Mouse (Mus musculus): ENCODE measurements around the gene Naa38. TPM values are rescaled to one million over a fixed set of nuclear protein-coding genes. Genes with fewer than 3 reads are reported as not detected.

The Naa38 gene
- polyA plus RNA-seq (2012; rRNA removed; ENCODE audit: low replicate concordance) = 180 and 191 TPM in 2 replicates

DNA sequence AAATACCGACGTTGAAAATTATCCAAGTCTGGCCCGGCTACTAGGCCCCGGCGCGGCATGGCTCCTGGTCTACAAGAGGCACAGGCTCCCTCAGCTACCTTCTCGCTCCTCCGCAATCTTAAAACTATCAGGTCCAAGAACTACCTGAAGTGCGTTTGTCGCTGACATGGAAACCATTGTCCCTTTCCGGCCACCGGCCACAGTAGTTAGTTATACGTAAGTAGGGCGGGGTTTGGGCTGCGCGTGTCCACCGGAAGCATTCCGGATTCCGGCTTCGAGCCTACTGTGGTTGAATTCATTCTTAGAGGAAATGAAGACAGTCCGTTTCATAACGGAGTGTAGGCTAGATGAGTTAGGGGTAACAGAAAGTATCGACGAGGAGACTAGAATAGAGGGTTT is at the start of gene Naa38, which contains the start of gene Cyb5d1:
TSS of gene Naa38 (plus strand) at position 253 of the 399 bp plus-strand sequence.
TSS of gene Cyb5d1 (minus strand) at position 397 of the 399 bp plus-strand sequence.

DNA sequence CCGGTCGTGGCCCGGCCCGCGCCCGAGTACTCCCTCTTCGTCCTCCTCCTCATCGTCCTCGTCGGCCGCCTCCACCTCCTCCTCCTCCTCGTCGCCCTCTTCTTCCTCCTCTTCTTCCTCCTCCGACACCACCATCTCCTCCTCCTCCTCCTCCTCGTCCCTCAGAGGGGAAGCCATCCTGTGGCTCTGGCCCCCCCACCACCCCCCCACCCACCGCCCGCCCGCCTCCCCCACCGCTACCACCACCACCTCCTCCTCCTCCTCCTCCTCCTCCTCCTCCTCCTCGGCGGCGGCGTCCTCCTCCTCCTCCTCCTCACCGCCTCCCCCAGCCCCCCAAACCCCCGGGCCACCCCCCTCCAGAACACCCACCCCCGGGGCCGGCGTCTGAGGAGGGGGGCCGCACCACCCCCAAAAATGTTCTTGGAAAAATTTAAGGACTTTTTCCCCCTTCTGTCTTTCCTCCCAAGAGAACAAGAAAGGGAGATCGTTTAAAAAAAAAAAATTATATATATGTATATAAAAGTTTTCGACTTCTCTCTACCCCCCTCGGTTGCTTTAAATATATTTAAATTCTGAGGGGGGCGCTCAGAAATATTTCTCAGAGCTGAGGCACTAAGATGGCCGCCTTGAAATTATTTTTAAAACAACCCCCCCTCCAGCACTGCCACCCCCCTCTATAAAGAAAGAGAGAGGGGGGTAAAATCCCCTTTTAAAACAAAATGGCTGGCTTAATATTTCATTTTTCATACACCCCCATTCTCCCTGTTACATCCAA is 25.9 kb upstream of the Naa38 start, which contains the start of gene Chd3:
TSS of gene Chd3 (minus strand) at position 192 of the 775 bp plus-strand sequence.

DNA sequence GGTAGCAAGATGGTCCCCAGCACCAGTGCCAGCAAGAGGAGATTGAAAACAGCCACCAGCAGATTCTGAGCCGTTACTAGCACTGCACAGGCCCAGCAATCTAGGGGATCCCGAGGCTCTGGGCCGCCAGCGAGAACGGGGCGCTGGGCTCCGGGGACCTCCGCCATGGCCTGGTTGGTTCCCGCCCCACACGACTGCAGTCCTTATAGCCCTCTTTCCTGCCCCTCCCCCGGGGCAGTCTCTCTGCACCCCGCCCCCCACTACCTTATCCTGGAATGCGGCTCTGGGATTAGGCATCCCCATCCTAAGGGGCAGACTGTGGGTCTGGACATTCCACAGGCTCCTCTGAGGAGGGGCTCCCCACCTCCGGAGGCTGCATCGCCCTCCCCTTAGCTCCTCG is 2.8 kb downstream of the Naa38 start, which contains the start of gene Tmem88:
TSS of gene Tmem88 (minus strand) at position 176 of the 400 bp plus-strand sequence.

DNA sequence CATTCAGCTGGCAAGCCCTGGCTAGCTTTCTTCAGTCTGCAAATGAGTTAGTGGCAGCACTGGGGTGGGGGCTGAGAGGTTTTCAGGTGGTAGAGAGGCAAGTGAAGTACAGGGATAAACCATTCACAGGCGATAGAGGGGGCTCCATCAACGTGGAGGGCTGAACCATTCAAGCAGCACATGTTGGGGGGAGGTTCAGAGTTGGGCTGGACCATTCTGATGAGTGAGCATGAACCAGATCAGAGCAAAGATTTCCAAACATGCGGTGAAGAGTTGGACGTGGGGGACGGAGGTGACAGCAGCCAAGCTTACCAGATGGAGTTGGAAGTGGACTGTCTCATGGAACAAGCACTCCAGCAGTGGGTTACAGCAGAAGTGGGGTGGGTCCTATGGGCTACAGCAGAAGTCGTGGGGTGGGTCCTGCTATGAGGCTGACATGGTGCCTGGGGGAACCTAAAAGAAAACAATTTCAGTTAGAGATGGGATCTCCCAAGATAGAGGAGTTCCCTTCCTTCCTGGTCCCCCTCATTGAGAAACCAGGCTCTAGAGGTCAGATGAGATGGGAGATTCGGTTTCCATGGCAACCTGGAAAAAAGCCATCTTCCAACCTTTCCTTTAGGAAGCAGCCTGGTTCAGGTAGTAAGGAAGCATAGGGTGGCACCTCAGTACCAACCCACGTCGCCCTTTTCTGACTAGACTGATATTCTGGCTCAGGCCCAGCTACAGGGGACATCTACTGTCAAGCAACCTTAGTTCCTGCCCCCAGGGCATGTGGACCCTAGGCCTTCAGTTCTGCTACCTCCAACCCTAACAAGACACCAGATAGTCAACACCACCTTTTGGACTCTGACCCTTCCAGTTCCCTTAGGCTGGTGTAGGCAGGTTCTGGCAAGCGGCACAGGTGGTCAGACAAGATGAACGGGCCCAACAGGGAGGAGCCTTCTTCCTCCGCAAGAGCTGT is 18.2 kb downstream of the Naa38 start, which contains the start of gene Kdm6b:
TSS of gene Kdm6b (minus strand) at position 455 of the 961 bp plus-strand sequence.

Other genes with a start within 250 kb of the Naa38 start
- gene Alox12b, start 238.5 kb upstream of the Naa38 start, polyA plus RNA-seq (2012; rRNA removed; ENCODE audit: low replicate concordance) = 0.06 TPM in 1 of 2 replicates, not detected in the other
- not detected in 2 replicates for gene Alox8, start 197.6 kb upstream of the Naa38 start, polyA plus RNA-seq (2012; rRNA removed; ENCODE audit: low replicate concordance)
- gene Gucy2e, start 158.5 kb upstream of the Naa38 start, polyA plus RNA-seq (2012; rRNA removed; ENCODE audit: low replicate concordance) = 0.01 TPM in 1 of 2 replicates, not detected in the other
- 5.7 and 11.8 TPM in 2 replicates for gene Cntrob, start 71.7 kb upstream of the Naa38 start, polyA plus RNA-seq (2012; rRNA removed; ENCODE audit: low replicate concordance)
- gene Trappc1, start 71.5 kb upstream of the Naa38 start, polyA plus RNA-seq (2012; rRNA removed; ENCODE audit: low replicate concordance) = 72.6 and 77.1 TPM in 2 replicates
- 0.92 and 2.9 TPM in 2 replicates for gene Kcnab3, start 69.2 kb upstream of the Naa38 start, polyA plus RNA-seq (2012; rRNA removed; ENCODE audit: low replicate concordance)
- gene Rnf227, start 55.0 kb upstream of the Naa38 start, polyA plus RNA-seq (2012; rRNA removed; ENCODE audit: low replicate concordance) = 0.73 and 2.0 TPM in 2 replicates
- 45.5 and 209 TPM in 2 replicates for gene Chd3, start 26.1 kb upstream of the Naa38 start, polyA plus RNA-seq (2012; rRNA removed; ENCODE audit: low replicate concordance)
- 30.0 and 32.3 TPM in 2 replicates for gene Cyb5d1, start 144 bp downstream of the Naa38 start, polyA plus RNA-seq (2012; rRNA removed; ENCODE audit: low replicate concordance)
- 50.9 and 97.6 TPM in 2 replicates for gene Tmem88, start 2.7 kb downstream of the Naa38 start, polyA plus RNA-seq (2012; rRNA removed; ENCODE audit: low replicate concordance)
- 8.0 and 17.4 TPM in 2 replicates for gene Kdm6b, start 18.2 kb downstream of the Naa38 start, polyA plus RNA-seq (2012; rRNA removed; ENCODE audit: low replicate concordance)
- 0.29 and 1.4 TPM in 2 replicates for gene Dnah2, start 153.6 kb downstream of the Naa38 start, polyA plus RNA-seq (2012; rRNA removed; ENCODE audit: low replicate concordance)
- 0.49 and 29.6 TPM in 2 replicates for gene Efnb3, start 164.7 kb downstream of the Naa38 start, polyA plus RNA-seq (2012; rRNA removed; ENCODE audit: low replicate concordance)
- 15.8 and 19.8 TPM in 2 replicates for gene Wrap53, start 184.8 kb downstream of the Naa38 start, polyA plus RNA-seq (2012; rRNA removed; ENCODE audit: low replicate concordance)
- 68.6 and 188 TPM in 2 replicates for gene Trp53, start 184.9 kb downstream of the Naa38 start, polyA plus RNA-seq (2012; rRNA removed; ENCODE audit: low replicate concordance)
- 28.5 and 39.7 TPM in 2 replicates for gene Atp1b2, start 210.5 kb downstream of the Naa38 start, polyA plus RNA-seq (2012; rRNA removed; ENCODE audit: low replicate concordance)
- gene Shbg, start 222.4 kb downstream of the Naa38 start, polyA plus RNA-seq (2012; rRNA removed; ENCODE audit: low replicate concordance) = not detected in 2 replicates
- gene Sat2, start 226.5 kb downstream of the Naa38 start, polyA plus RNA-seq (2012; rRNA removed; ENCODE audit: low replicate concordance) = 10.9 and 12.6 TPM in 2 replicates
- gene Fxr2, start 237.5 kb downstream of the Naa38 start, polyA plus RNA-seq (2012; rRNA removed; ENCODE audit: low replicate concordance) = 58.6 and 88.5 TPM in 2 replicates

Measured in subcutaneous adipose tissue, adult 2 months (tissue).